Mouse (Mus musculus): ENCODE data around the gene Chid1.

DNA sequence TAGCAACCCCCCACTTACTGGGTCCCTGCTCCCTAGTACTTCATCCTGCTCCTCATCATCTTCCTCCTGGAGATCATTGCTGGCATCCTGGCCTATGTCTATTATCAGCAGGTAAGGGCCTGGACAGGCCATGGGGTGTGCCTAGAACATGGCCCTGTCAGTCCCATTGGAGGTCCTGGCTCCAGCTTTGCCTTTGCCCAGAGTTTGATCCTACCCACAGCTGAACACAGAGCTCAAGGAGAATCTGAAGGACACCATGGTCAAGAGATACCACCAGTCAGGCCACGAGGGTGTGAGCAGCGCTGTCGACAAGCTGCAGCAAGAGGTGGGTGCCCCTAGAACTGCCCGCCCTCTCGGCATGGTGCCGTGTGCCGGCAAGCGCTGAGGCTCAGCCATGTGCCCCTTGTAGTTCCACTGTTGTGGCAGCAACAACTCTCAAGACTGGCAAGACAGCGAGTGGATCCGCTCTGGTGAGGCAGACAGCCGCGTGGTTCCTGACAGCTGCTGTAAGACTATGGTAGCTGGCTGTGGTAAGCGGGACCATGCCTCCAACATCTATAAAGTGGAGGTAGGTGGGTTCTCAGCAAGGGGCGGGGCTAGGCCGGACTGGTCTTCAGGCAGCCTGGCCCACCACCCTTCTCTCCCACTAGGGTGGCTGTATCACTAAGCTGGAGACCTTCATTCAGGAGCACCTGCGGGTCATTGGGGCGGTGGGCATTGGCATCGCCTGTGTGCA, 69.6 kb downstream of the Chid1 start:
- TF ChIP-seq CTCF (IDR thresholded peaks at IDR 0.05; ENCODE audit: low read depth), result no peak
- TF ChIP-seq EP300 (IDR thresholded peaks at IDR 0.05; ENCODE audit: low read depth), result no peak
